ENCODE assay signal across 13 mouse cellular contexts in genomic region chr11:60423006-60423405, GRCm38 (mm10).
"Had no signal": no experiment of that assay in that cellular context is flagged by ENCODE, and none has a peak within 500 bp of the region (broad histone marks: within the 10 kb centered on the region; RNA-seq: fewer than 3 reads in every experiment).

No protein-coding gene starts in this region.

- DNase-seq: lung, adult 18-20 months; lung, embryonic 14.5 days; lung, postnatal 10 days; lung, postnatal 4 days; midbrain, embryonic 14.5 days; retina, postnatal 1 day; right cerebral cortex, adult 18-20 months; right cerebral cortex, postnatal 25 days; right cerebral cortex, postnatal 4 days; spleen, adult 18-20 months; thymus, adult 18-20 months; thymus, postnatal 25 days; thymus, postnatal 4 days had no signal
